Mouse (Mus musculus) small intestine, adult 2 months (tissue): ENCODE data around the gene Zc2hc1b. TPM values are rescaled to one million over a fixed set of nuclear protein-coding genes. Genes with fewer than 3 reads are reported as not detected.

Source experiments
- H3K27ac ChIP-seq: fragments of 200-500 bp; 2 replicates; pipeline ENCODE4 v1.5.1; 2012; ENCODE audit warnings: low read depth, low read length, control low read depth, inconsistent platforms; ENCODE audit not compliant: insufficient read depth
- H3K27me3 ChIP-seq: fragments of 200-500 bp; 2 replicates; pipeline ENCODE4 v1.6.1; 2012; ENCODE audit warnings: mild to moderate bottlenecking, moderate library complexity, low read length, inconsistent platforms; ENCODE audit not compliant: control insufficient read depth, insufficient read depth
- H3K36me3 ChIP-seq: fragments of 200-500 bp; 2 replicates; pipeline ENCODE4 v1.6.1; 2012; ENCODE audit warnings: mild to moderate bottlenecking, low read length, control low read depth, inconsistent platforms; ENCODE audit not compliant: control insufficient read depth, insufficient read depth
- H3K4me1 ChIP-seq: fragments of 200-500 bp; 2 replicates; pipeline ENCODE4 v1.6.1; 2012; ENCODE audit warnings: low read length, inconsistent platforms, mixed read lengths; ENCODE audit not compliant: control insufficient read depth, insufficient read depth, insufficient read length
- H3K4me3 ChIP-seq: fragments of 200-500 bp; 2 replicates; pipeline ENCODE4 v1.5.1; 2012; ENCODE audit warnings: low read depth, mild to moderate bottlenecking, control low read depth, inconsistent platforms, low read length, moderate library complexity
- CTCF ChIP-seq: fragments of 200-500 bp; IDR thresholded peaks from 2 replicates; pipeline ENCODE4 v1.5.1; 2012; ENCODE audit warnings: low read depth, mild to moderate bottlenecking, control low read depth, inconsistent platforms, low read length, moderate library complexity, mixed read lengths; ENCODE audit not compliant: insufficient replicate concordance, insufficient read length; ENCODE audit errors: extremely low read depth
- POLR2A ChIP-seq: fragments of 200-500 bp; IDR thresholded peaks from 2 replicates; pipeline ENCODE4 v1.6.1; 2012; ENCODE audit warnings: low read depth, mild to moderate bottlenecking, control low read depth, inconsistent platforms, low read length, moderate library complexity
- WGBS: fragments of 180-500 bp; shearing (Covaris S2); methylation state at CpG from one replicate; pipeline ENCODE4 v1.1.7; 2018; 5-methylcytosine and 5-hydroxymethylcytosine counted together
- polyA plus RNA-seq: library from polyadenylated mRNA; depleted of rRNA; stranded (reverse); fragments of >200 nt; gene quantifications from 2 replicates; pipeline ENCODE4 v1.2.3, GENCODE M21; 2012

Zc2hc1b gene
- polyA plus RNA-seq, 1 experiment: not detected

GRCm38 (mm10) chr10:13151353-13151752, 26.5 kb downstream of the Zc2hc1b start:
- Histone ChIP-seq H3K27me3 (no peaks in the 10 kb centered on the region), H3K4me1 (no peaks in the 10 kb centered on the region), H3K27ac (no peak overlapping the region), H3K4me3 (no peak overlapping the region), H3K36me3 (no peaks in the 10 kb centered on the region)
- TF ChIP-seq POLR2A (no peak), CTCF (no peak)
- WGBS: 72% methylated on average over 5 of the region's 5 CpGs

- WGBS: 85% methylated on average over 3 of the region's 3 CpGs
- H3K27me3 ChIP-seq: no peaks in the 10 kb centered on the region
- no peak overlapping the region for H3K4me3 ChIP-seq
- TF ChIP-seq CTCF: no peak
- no peak for TF ChIP-seq POLR2A
- no peaks in the 10 kb centered on the region for H3K4me1 ChIP-seq
- no peaks in the 10 kb centered on the region for H3K36me3 ChIP-seq
- H3K27ac ChIP-seq: no peak overlapping the region
Measured at GRCm38 (mm10) chr10:13150435-13150834, 27.4 kb downstream of the Zc2hc1b start.

GRCm38 (mm10) chr10:13140434-13140833, 37.4 kb downstream of the Zc2hc1b start:
- H3K27me3 ChIP-seq: no peaks in the 10 kb centered on the region
- no peak overlapping the region for H3K4me3 ChIP-seq
- H3K27ac ChIP-seq: no peak overlapping the region
- WGBS: 15% methylated on average over 2 of the region's 2 CpGs
- H3K4me1 ChIP-seq: no peaks in the 10 kb centered on the region
- TF ChIP-seq POLR2A: no peak
- TF ChIP-seq CTCF: no peak
- H3K36me3 ChIP-seq: no peaks in the 10 kb centered on the region

DNA sequence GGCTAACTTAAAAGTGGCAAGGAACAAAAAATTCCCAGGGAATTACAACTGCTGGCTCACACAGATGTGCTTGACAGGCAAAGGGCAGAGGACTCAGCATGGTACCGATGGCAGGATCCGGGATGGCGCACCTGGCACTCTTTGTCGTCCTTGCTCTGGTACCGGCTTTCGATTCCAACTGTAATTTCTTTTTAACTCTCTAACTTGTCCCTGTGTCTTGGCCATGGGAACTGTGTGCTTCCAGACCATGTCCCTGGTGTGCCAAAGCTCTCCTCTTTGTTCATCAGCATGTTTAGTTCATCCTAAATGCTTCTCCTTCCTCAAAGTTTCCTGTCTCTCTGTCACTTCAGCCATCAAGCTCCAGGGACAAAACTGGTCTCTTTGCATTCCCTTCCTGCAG, 39.9 kb downstream of the Zc2hc1b start:
- H3K4me1 ChIP-seq: no peaks in the 10 kb centered on the region
- no peak overlapping the region for H3K27ac ChIP-seq
- H3K27me3 ChIP-seq: no peaks in the 10 kb centered on the region
- TF ChIP-seq POLR2A (no peak), CTCF (no peak)
- H3K4me3 ChIP-seq: no peak overlapping the region
- H3K36me3 ChIP-seq: no peaks in the 10 kb centered on the region
- WGBS: 93% methylated on average over 6 of the region's 6 CpGs

DNA sequence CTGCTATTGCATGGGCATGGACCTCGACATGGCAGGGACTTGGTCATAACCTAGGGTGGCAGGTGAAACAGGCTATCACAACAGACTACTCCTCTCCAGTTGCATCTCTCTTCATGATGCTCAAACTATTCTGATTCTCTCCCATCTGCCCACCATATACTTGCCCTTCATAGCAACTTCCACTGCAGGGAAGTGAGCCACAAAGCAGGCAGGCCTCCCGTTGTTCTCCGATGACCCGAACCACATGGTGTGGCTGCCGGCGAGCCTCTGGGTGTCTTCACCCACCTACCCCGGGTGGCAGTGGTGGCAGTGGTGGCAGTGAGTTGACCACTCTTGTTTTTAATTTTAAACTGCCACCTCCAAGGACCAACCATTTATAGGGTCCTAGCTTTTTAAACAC, 42.1 kb downstream of the Zc2hc1b start:
- H3K36me3 ChIP-seq: no peaks in the 10 kb centered on the region
- WGBS: 87% methylated on average over 7 of the region's 7 CpGs
- H3K27me3 ChIP-seq: no peaks in the 10 kb centered on the region
- no peaks in the 10 kb centered on the region for H3K4me1 ChIP-seq
- TF ChIP-seq CTCF (no peak), POLR2A (no peak)
- H3K4me3 ChIP-seq: no peak overlapping the region
- H3K27ac ChIP-seq: no peak overlapping the region

- 94% methylated on average over 7 of the region's 7 CpGs for WGBS
- H3K4me1 ChIP-seq: no peaks in the 10 kb centered on the region
- no peaks in the 10 kb centered on the region for H3K27me3 ChIP-seq
- TF ChIP-seq CTCF (no peak), POLR2A (no peak)
- H3K4me3 ChIP-seq: no peak overlapping the region
- no peak overlapping the region for H3K27ac ChIP-seq
- no peaks in the 10 kb centered on the region for H3K36me3 ChIP-seq
Measured at GRCm38 (mm10) chr10:13135276-13135675, 42.5 kb downstream of the Zc2hc1b start.

DNA sequence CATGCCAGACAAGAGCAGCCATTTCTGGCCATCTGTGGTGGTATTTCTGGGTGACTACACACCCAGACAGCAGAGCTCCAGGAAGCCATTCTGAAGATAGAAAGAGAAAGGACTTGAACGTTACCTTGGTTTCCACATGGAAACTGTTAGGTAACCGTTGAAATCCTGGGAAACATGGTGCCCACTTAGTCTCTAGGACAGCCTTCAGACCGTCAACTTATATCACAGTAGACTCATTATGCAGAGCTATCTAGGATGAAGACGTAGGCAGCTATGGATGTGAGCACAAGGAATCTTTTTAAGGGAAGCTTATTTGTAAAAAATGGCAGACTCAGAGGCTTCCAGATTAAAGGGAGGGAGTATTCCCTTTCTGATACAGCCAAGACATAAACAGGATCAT, 44.0 kb downstream of the Zc2hc1b start:
- no peak for TF ChIP-seq CTCF
- TF ChIP-seq POLR2A: no peak
- no peaks in the 10 kb centered on the region for H3K27me3 ChIP-seq
- 92% methylated on average over 4 of the region's 4 CpGs for WGBS
- H3K4me1 ChIP-seq: no peaks in the 10 kb centered on the region
- H3K4me3 ChIP-seq: no peak overlapping the region
- no peaks in the 10 kb centered on the region for H3K36me3 ChIP-seq
- no peak overlapping the region for H3K27ac ChIP-seq

GRCm38 (mm10) chr10:13127946-13128345, 49.9 kb downstream of the Zc2hc1b start:
- Histone ChIP-seq H3K4me3 (no peak overlapping the region), H3K36me3 (no peaks in the 10 kb centered on the region), H3K27ac (no peak overlapping the region), H3K4me1 (no peaks in the 10 kb centered on the region), H3K27me3 (no peaks in the 10 kb centered on the region)
- TF ChIP-seq CTCF (no peak), POLR2A (no peak)
- WGBS: 91% methylated on average over 7 of the region's 7 CpGs
